Mouse (Mus musculus) brain, embryonic 14.5 days (tissue): ENCODE data around the gene 4921539E11Rik. TPM values are rescaled to one million over a fixed set of nuclear protein-coding genes. Genes with fewer than 3 reads are reported as not detected.
A peak's percentile ranks its signal among the peaks of the same experiment; 100 is the strongest.

Source experiments
- DNase-seq: peaks from one replicate; pipeline ENCODE4 v3.0.0-alpha.2; 2011; ENCODE audit warnings: low read depth
- CTCF ChIP-seq: fragments of 200-500 bp; IDR thresholded peaks from 2 replicates; pipeline ENCODE4 v1.5.1; 2012; ENCODE audit warnings: inconsistent platforms, mild to moderate bottlenecking, moderate library complexity, borderline replicate concordance; ENCODE audit not compliant: insufficient read depth, insufficient read length; ENCODE audit errors: extremely low read depth
- POLR2A ChIP-seq: fragments of 200-500 bp; IDR thresholded peaks from 2 replicates; pipeline ENCODE4 v1.6.1; 2012; ENCODE audit warnings: mild to moderate bottlenecking, inconsistent platforms, borderline replicate concordance; ENCODE audit not compliant: poor library complexity, insufficient read depth, insufficient read length, severe bottlenecking; ENCODE audit errors: extremely low read depth
- polyA plus RNA-seq: library from polyadenylated mRNA; depleted of rRNA; stranded (reverse); fragments of >200 nt; gene quantifications from 2 replicates; pipeline ENCODE4 v1.2.3, GENCODE M21; 2012

4921539E11Rik gene
- polyA plus RNA-seq, 1 experiment: not detected

DNA sequence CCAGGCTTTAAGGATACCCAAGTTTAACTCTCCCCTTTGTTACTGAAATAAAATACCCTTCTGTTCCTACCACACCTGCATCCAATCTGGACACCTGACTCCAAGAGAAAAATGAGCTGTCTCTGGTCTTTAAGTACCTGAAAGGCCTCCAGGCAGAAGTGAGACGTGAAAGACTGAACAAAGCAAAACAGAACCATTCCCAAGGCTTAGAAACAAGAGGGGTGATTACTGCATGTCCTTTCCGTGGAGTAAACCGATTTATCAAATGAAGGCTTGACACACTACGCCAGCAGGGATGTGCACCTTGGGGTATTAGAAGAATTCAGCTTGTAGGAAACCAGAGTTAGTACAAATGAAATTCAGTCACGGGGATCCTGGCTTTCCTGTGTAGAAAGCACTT is 71.7 kb downstream of the 4921539E11Rik start:
- DNase-seq: peak; percentile 9
- TF ChIP-seq POLR2A: no peak
- TF ChIP-seq CTCF: no peak

DNA sequence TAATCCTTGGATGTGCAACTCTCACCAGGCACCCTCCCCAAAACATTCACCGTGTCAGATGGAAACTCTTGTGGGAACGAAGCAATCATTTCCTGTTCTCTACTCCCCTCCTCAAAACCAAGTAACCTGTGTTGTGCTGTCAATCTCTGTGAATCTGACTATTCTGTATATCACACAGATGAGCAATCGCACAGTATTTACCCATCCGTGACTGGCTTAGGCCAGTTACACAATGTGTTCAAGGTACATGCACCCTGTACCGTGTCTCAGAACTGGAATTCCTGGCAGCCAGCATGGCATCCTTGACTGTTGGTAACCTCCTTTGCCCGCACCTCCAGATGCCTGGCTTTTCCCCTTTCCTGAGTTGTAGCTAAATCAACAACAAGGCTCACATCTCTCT is 74.6 kb downstream of the 4921539E11Rik start:
- TF ChIP-seq CTCF: no peak
- no peak for TF ChIP-seq POLR2A
- no peak for DNase-seq

DNA sequence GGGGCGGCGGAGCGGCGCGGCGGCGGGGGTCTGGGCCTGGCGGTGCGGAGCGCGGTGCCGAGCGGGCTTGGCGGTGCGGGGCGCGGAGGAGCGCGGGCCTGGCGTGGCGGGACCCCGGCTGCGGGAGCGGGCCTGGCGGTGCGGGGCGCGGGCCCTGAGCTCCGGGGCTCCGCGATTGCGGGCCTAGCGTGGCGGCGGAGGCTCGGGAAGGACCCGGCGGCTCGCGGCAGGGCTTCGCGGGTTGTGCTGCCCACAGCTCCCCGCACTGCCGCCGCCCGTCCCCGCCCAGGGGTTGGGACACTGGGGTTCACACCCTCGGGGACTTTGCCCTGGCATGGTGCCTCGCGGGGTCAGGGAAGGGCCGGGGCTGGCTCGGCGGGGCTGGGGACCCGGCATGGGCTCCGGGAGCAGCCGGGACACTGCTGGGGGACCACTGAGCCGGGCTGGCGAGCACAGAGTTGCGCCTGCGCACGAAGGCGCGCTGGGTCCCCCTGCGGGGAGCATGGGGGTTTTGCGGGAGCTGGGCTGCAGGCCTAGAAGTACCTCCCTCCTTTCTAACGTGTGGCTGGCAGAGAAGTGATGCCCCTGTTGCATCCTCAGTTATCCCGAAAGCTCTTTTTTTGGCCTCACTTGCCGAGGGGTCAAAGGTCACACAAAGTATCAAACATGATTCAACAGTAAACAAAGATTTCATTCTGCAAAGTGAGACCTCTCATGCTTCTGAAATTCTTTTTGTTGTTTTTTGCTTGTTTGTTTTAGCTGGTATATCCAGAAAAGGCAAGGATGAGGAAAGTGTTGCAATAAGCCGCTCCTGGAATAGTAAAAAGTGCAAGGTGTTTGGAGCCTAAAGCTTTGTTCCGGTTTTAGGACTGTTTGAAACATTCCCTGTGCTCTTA is 75.5 kb downstream of the 4921539E11Rik start, which contains the start of gene Slc35d1:
TSS of gene Slc35d1 (minus strand) at position 240 of the 896 bp plus-strand sequence.
- peak; percentile 95 for DNase-seq
- peak; percentile 94 for TF ChIP-seq POLR2A
- peak; percentile 31; the same call in 1 of the 2 replicates for TF ChIP-seq CTCF

DNA sequence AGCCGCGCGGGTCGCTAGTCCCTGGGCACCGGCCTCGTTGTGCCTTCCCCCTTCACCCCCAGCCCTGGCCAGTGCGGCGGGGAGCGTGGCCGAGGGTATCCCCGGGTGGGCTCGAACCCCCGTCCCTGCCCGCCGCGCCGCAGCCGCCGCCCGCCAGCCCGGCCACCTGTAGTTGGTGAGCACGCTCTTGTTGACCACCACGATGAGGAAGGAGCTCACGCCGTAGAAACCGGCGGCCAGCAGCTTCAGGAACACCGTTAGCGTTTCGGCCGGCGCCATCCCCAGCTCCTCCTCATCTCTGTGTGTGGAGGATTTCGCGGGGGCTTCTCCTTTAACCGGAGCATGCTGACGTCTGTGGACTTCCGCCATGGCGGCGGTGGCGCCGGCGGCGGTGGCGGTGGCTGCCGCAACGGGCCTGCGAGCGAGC is 76.2 kb downstream of the 4921539E11Rik start:
- TF ChIP-seq POLR2A (peak; percentile 71; the same call in 1 of the 2 replicates), CTCF (no peak)
- DNase-seq: peak; percentile 84

DNA sequence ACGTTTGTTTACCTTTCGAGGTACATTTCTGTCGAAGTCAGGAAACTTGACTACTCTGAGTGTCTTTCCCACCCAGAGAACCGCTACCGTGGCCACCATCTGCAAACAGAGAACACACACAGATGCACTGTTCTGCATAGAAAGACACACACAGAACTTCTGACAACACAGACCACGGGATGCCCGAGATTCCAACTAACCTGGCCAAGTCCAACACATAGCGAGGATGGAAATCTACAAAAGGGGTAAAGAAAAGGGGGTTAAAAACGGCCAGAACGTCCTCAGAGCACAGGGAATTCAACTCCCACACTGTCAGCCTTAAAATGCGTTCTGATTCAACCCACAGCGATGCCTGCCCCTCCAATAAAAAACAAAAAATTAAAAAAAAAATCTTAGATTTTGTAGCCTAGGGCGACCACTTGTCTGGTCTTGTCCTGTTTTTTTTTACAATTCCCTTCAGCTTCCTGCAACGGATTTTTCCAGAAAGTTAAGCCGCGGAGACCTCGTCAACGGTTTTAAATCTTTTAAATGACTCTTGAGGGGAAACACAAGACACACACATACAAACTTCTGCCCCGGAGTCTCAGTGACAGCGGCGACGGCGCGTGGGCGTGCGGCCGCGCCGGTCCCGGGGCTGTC is 76.7 kb downstream of the 4921539E11Rik start:
- TF ChIP-seq POLR2A (no peak), CTCF (no peak)
- DNase-seq: peak; percentile 43

DNA sequence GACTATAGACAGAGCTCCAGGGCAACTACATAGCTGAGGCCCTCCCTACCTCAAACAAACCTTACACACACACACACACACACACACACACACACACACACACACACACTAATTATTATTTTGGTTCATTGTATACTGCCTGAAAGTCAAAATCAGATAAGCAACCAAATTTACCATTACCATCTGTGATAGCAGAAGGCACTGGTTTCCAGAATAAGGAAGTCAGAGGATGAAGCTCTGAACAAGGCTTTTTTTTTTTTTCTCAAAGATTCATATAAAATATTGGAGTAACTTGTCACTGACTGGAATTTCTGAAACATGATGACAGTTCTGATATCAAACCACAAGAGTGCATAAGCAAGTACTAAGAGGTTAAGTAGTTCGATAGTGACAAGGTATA is 82.1 kb downstream of the 4921539E11Rik start:
- no peak for TF ChIP-seq CTCF
- no peak for DNase-seq

DNA sequence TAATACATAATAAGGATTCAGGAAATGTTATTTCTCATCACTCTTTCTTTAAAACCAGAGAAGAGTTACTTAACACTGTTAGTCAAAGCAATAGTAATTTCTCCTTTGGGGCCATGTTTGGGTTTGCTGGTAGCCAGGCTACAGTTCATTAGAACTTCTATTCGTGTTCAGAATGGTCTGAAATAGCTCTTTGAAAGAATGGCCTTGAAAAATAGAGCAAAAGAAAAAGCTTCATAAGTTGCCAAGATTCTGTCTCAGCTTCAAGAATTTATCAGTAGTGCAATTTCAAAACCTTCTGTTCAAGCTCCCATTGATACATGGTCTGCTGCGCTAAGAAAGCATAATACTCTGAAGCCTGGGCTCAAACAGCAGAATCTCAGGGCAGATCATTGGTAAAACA is 87.0 kb downstream of the 4921539E11Rik start:
- TF ChIP-seq POLR2A: no peak
- no peak for TF ChIP-seq CTCF
- DNase-seq: peak; percentile 60

DNA sequence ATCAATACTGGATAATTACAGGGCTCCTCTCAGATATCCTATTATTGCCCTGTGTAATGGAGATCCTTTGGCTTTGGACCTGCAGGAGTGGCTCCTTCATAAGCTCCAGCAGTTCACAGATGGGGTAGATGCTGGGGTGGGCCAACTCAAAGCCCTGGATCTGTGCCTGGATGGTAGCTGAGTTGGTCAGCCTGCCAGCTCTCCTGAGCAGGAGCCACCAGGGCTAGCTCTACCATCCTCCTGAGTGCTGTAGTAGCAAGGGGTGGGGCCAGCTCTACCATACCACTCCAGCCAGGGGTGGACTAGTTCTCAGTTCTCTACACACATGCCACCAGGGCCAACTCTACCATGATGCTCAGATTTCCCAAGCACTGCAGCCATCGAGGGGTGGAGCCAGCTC is 90.6 kb downstream of the 4921539E11Rik start:
- no peak for DNase-seq
- TF ChIP-seq CTCF: no peak
- no peak for TF ChIP-seq POLR2A

DNA sequence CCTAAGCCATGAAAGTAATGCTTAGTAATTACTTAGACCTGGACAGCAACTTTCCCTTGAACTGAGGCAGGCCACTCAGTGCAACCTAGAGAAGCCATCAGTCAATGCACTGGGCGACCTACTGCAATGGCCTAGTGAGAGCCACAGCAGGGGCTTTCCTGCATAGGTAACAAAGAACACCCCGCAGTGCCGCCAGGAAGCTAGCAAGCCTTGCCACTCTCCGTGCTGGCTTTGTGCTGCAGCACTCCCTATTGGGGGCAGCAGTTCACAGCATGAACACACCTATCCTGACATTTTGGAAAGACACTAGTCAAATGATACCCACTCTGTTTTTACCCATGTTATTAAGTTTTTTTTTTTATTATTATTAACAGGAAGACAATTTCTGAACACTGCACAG is 91.6 kb downstream of the 4921539E11Rik start:
- TF ChIP-seq CTCF (no peak), POLR2A (no peak)
- DNase-seq: no peak

DNA sequence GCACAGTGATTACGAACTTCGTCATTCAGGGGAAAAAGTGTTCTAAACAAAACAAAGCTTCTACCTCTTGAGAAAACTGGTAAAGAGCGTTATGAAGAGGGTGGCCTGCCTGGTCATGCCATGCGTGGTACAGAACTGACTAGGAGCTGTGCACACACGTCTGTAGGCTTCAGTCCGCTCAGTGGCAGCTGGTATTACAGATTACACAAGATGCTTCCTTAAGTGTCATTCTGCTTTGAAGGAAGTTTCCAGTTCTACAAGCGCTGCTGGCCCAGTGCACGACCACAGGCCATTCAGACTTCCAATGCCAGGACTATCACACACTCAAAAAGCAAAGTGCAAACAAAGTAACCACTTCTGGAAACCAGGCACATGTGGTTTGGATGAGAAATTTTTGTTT is 93.3 kb downstream of the 4921539E11Rik start:
- no peak for TF ChIP-seq POLR2A
- no peak for DNase-seq

DNA sequence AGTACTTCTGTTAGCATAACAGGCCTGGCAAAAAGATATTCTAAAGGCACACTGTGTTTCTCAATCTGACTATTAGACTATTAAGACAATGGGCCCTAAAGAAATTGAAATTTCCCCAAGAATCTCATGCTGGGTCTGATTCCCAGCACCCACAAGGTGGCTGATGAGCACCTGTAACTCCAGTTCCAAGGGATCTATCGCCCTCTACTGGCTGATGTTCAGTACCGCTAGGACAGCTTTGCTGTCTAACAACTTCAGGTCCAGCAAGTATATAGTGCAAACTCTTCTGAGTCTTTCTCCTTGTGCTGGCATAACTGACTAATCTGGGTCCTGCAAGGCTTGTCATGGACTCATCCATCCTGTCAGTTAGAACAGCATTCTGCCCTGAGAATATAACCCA is 98.2 kb downstream of the 4921539E11Rik start:
- TF ChIP-seq CTCF (no peak), POLR2A (no peak)
- DNase-seq: no peak
